Mouse (Mus musculus): ENCODE results near the gene Ube2d3. TPM values are rescaled to one million over a fixed set of nuclear protein-coding genes. Genes with fewer than 3 reads are reported as not detected.
"Not testable (repeated sequence)": the region's sequence is repeated elsewhere in the genome, so short reads cannot be mapped to it uniquely, and the experiment has no call there.

The Ube2d3 gene
- polyA plus RNA-seq, 1 experiment from 2014 or later, result 995 TPM

DNA sequence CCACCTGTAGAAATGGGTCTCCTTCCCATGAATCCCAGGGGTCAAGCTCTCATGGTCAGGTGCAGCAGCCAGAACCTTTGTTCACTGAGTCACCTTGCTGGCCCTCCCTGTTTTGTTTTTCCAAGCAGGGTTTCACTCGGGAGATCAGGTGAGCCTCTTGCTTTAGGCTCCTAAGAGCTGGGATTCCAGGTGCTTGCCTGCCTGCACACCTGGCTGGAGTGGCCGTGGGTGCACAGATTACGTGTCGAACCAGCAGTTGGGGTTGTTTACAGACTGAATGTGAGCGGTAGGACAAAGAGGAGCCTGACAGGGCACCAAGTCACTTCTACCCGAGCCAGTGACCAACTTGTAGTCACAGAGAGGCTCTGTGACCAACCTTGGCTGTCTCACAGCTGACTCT is 53.2 kb downstream of the Ube2d3 start:
- Histone ChIP-seq H3K36me3 (ENCODE audit: inconsistent target) (no peaks in the 10 kb centered on the region), H3K79me2 (ENCODE audit: inconsistent target) (peaks cover 87% of the 10 kb centered on the region), H3K4me3 (ENCODE audit: inconsistent target) (no peak overlapping the region), H3K27ac (no peak overlapping the region)
- WGBS (ENCODE audit: missing documents), result 100% methylated on average over 6 of the region's 6 CpGs

- H3K27ac ChIP-seq; H3K36me3 ChIP-seq (ENCODE audit: inconsistent target): not testable (repeated sequence)
- WGBS (ENCODE audit: missing documents), result 96% methylated on average over 7 of the region's 7 CpGs
These were observed 55.4 kb downstream of the Ube2d3 start for GRCm38 (mm10) chr3:135493320-135493719.

GRCm38 (mm10) chr3:135497956-135498355 is 60.0 kb downstream of the Ube2d3 start:
- H3K4me3 ChIP-seq (ENCODE audit: inconsistent target); H3K36me3 ChIP-seq (ENCODE audit: inconsistent target); H3K27ac ChIP-seq: not testable (repeated sequence)
- peaks cover 87% of the 10 kb centered on the region for H3K79me2 ChIP-seq (ENCODE audit: inconsistent target)
- 94% methylated on average over 4 of the region's 4 CpGs for WGBS (ENCODE audit: missing documents)

More at GRCm38 (mm10) chr3:135493320-135493719, 55.4 kb downstream of the Ube2d3 start:
- peaks cover 85% of the 10 kb centered on the region for H3K79me2 ChIP-seq (ENCODE audit: inconsistent target)
- not testable (repeated sequence) for H3K4me3 ChIP-seq (ENCODE audit: inconsistent target)

DNA sequence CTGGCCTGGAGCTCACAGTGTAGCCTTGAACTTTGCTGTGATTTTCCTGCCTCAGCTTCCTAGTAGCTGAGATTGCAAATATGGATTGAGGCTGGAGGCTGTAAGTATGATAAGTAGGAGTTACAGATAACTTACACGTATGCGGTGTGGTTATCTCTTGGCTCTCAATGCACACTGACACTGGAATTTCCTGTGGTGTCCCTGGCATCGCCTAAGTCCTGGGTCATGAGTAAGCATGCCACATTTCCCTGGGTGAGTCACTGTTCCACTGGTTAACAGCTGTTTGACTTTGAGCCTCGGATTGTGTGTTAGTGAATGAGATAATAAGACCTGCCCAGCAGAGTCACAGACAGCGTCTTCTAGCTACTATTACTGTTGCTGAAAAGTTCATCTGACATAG is 60.9 kb downstream of the Ube2d3 start:
- Histone ChIP-seq H3K27ac (no peak overlapping the region), H3K36me3 (ENCODE audit: inconsistent target) (no peaks in the 10 kb centered on the region), H3K79me2 (ENCODE audit: inconsistent target) (peaks cover 90% of the 10 kb centered on the region), H3K4me3 (ENCODE audit: inconsistent target) (no peak overlapping the region)
- WGBS (ENCODE audit: missing documents), result 72% methylated on average over 5 of the region's 5 CpGs

- WGBS (ENCODE audit: missing documents), result 93% methylated on average over 5 of the region's 5 CpGs
- Histone ChIP-seq H3K79me2 (ENCODE audit: inconsistent target) (peaks cover 76% of the 10 kb centered on the region), H3K36me3 (ENCODE audit: inconsistent target) (no peaks in the 10 kb centered on the region), H3K27ac (no peak overlapping the region), H3K4me3 (ENCODE audit: inconsistent target) (no peak overlapping the region)
These were observed 65.2 kb downstream of the Ube2d3 start for GRCm38 (mm10) chr3:135503160-135503559.

GRCm38 (mm10) chr3:135505369-135505909 is 67.5 kb downstream of the Ube2d3 start:
- H3K79me2 ChIP-seq (ENCODE audit: inconsistent target), result peaks cover 53% of the 10 kb centered on the region
- 65% methylated on average over 9 of the region's 10 CpGs for WGBS (ENCODE audit: missing documents)
- H3K36me3 ChIP-seq (ENCODE audit: inconsistent target), result 0 out of 2 replicates have a peak, but pooled peaks cover 6% of the 10 kb centered on the region
- no peak overlapping the region for H3K4me3 ChIP-seq (ENCODE audit: inconsistent target)
- no peak overlapping the region for H3K27ac ChIP-seq

DNA sequence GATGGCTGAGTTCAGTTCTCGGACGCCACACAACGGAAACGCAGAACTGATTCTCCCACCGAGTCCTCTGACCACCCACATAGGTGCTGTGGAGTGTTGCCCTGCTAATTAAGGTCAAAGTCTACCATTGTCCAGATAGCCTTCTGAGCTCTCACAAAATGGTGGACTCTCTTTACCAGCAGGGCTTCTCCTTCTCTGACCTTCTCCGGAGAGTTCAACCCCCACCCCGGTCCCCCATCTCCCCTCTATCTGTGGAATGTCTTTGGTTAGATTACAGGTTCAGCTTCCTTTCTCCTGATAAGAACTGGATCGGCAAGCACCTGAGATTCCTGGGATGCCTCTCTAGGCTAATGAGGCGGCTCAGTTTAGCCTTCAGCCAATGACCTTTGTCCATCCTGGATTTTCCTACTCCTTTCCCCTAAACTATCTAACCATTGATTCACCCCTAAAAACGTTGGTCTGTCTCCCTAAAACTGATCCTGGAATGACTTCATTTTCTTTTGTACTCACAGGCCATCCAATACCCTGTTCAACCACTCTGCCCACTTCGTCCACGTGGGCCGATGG is 68.0 kb downstream of the Ube2d3 start:
- Histone ChIP-seq H3K27ac (no peak overlapping the region), H3K36me3 (ENCODE audit: inconsistent target) (peaks cover 11% of the 10 kb centered on the region; the same call in 1 of the 2 replicates), H3K79me2 (ENCODE audit: inconsistent target) (peaks cover 47% of the 10 kb centered on the region), H3K4me3 (ENCODE audit: inconsistent target) (no peak overlapping the region)
- WGBS (ENCODE audit: missing documents), result 92% methylated on average over 13 of the region's 13 CpGs

DNA sequence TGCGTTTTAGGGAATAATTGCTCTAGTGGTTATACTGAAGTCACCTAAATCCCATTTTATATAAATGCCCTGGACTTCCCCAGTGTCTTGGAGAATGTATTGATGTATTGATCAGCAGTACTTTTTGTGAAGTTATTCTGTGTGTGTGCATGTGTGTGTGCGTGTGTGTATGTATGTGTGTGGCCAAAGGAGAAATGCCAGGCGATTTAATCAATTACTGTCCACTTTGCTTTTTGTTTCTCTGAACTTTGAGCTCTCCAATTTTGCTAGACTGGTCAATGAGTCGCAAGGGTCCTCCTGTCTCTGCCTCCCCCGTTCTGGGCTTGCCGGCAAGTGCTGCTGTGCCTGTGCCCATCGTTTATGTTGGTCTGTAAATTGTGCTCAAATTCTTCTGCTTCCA is 69.6 kb downstream of the Ube2d3 start:
- 96% methylated on average over 5 of the region's 7 CpGs for WGBS (ENCODE audit: missing documents)

GRCm38 (mm10) chr3:135508191-135508590 is 70.2 kb downstream of the Ube2d3 start:
- H3K79me2 ChIP-seq (ENCODE audit: inconsistent target), result peaks cover 30% of the 10 kb centered on the region; the same call in 1 of the 2 replicates
- H3K36me3 ChIP-seq (ENCODE audit: inconsistent target), result peaks cover 20% of the 10 kb centered on the region
- H3K27ac ChIP-seq, result no peak overlapping the region
- no peak overlapping the region for H3K4me3 ChIP-seq (ENCODE audit: inconsistent target)
- 82% methylated on average over 1 of the region's 1 CpGs for WGBS (ENCODE audit: missing documents)

More for the DNA sequence above, 69.6 kb downstream of the Ube2d3 start:
- H3K36me3 ChIP-seq (ENCODE audit: inconsistent target), result peaks cover 20% of the 10 kb centered on the region
- H3K4me3 ChIP-seq (ENCODE audit: inconsistent target), result no peak overlapping the region
- peaks cover 37% of the 10 kb centered on the region for H3K79me2 ChIP-seq (ENCODE audit: inconsistent target)
- H3K27ac ChIP-seq, result no peak overlapping the region

- peaks cover 25% of the 10 kb centered on the region for H3K36me3 ChIP-seq (ENCODE audit: inconsistent target)
- no peak overlapping the region for H3K4me3 ChIP-seq (ENCODE audit: inconsistent target)
- 92% methylated on average over 3 of the region's 3 CpGs for WGBS (ENCODE audit: missing documents)
- H3K79me2 ChIP-seq (ENCODE audit: inconsistent target), result peaks cover 11% of the 10 kb centered on the region; the same call in 1 of the 2 replicates
- H3K27ac ChIP-seq, result no peak overlapping the region
These were observed 72.4 kb downstream of the Ube2d3 start for GRCm38 (mm10) chr3:135510372-135510771.

DNA sequence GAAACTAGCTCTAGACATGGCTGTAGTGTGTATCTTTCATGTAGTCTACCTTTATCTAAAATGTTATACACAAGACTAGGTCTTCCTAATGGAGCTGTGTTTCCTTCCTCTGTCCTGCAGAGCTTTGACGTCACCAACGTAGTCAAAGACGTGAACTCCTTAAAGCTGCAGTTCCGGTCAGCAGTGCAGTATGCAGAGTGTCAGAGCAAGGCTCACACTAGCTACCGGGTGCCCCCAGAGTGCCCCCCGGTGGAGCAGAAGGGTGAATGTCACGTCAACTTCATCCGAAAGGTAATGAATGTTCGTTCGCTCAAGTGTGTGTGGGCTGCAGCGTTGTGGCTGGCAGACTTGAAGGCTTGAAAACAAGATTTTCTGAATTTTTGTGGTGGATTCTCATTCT is 73.7 kb downstream of the Ube2d3 start:
- no peak overlapping the region for H3K27ac ChIP-seq
- WGBS (ENCODE audit: missing documents), result 80% methylated on average over 11 of the region's 11 CpGs
- no peaks in the 10 kb centered on the region for H3K79me2 ChIP-seq (ENCODE audit: inconsistent target)
- peaks cover 25% of the 10 kb centered on the region for H3K36me3 ChIP-seq (ENCODE audit: inconsistent target)
- no peak overlapping the region for H3K4me3 ChIP-seq (ENCODE audit: inconsistent target)

GRCm38 (mm10) chr3:135513270-135513669 is 75.3 kb downstream of the Ube2d3 start:
- Histone ChIP-seq H3K27ac (no peak overlapping the region), H3K36me3 (ENCODE audit: inconsistent target) (peaks cover 25% of the 10 kb centered on the region)

DNA sequence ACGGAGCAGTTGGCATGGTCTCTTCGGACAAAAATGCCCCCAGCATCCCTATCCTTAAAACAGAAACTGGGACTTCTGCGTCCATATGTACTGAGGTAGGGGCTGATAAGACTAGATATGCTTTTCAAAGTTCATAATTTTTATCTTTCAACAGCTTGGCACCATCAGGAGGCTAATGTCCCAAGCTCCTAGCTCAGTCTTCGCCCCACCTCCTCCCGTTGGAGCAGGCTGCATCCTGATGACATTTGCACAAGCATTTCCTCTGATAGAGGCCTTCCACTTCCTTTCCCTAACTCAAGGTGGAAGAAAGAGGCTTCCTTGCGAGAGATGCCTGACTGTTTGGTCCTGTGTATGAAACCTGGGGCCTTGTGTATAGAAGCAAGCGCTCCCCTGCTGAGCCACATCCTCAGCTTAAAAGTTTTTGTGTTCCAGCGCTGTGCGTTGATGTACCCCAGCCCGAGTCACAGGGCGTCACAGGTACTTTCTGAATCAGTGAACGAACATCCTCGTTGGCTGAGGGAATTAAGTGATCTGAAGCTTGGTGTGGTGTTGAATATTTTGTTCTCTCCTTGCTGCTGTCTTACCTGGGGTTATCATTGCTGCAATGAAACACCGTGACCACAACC is 76.0 kb downstream of the Ube2d3 start:
- no peak overlapping the region for H3K27ac ChIP-seq
- WGBS (ENCODE audit: missing documents), result 91% methylated on average over 14 of the region's 14 CpGs
- no peak overlapping the region for H3K4me3 ChIP-seq (ENCODE audit: inconsistent target)
- H3K36me3 ChIP-seq (ENCODE audit: inconsistent target), result peaks cover 23% of the 10 kb centered on the region
- H3K79me2 ChIP-seq (ENCODE audit: inconsistent target), result no peaks in the 10 kb centered on the region

More at GRCm38 (mm10) chr3:135513270-135513669, 75.3 kb downstream of the Ube2d3 start:
- 94% methylated on average over 11 of the region's 11 CpGs for WGBS (ENCODE audit: missing documents)
- Histone ChIP-seq H3K79me2 (ENCODE audit: inconsistent target) (no peaks in the 10 kb centered on the region), H3K4me3 (ENCODE audit: inconsistent target) (no peak overlapping the region)

DNA sequence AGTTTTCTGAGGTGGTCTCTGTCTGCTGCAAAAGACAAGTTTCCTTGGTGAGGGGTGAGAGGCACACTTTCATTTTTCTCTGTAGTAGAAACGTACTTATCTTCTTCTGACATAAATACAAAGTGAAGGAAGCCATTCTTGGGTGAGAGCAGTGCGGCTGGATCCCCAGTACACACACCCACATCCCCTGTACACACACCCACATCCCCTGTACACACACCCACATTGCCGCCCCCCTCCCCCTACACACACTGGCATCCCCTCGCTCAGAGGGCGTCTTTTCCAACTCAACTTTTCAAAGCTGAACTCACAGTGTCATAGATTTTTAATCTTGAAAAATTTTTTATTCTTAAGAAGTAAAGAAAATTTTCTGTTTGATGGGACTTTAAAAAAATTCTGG is 77.3 kb downstream of the Ube2d3 start:
- H3K27ac ChIP-seq, result no peak overlapping the region
- no peak overlapping the region for H3K4me3 ChIP-seq (ENCODE audit: inconsistent target)
- no peaks in the 10 kb centered on the region for H3K79me2 ChIP-seq (ENCODE audit: inconsistent target)
- WGBS (ENCODE audit: missing documents), result 94% methylated on average over 3 of the region's 5 CpGs
- H3K36me3 ChIP-seq (ENCODE audit: inconsistent target), result peaks cover 23% of the 10 kb centered on the region

DNA sequence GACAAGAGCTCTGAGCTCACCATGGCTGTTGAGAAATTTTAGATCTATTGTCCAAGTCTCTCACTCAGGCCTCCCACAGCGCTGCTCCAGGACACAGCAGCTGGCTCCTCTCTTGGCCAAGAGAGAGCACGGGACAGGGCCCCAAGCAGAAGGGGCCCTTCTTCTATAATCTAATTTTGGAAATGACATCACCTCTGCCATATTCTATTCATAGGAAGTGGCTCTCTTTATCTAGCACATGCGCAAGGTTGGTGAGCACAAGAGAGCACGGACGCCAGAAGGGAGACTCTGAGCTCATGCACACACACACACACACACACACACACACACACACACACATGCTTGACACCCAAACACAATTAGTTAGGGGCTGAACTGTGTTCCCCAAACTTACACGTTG is 78.9 kb downstream of the Ube2d3 start:
- H3K79me2 ChIP-seq (ENCODE audit: inconsistent target), result no peaks in the 10 kb centered on the region
- whole genome bisulfite sequencing (ENCODE audit: missing documents), result 54% methylated on average over 6 of the region's 6 CpGs
- no peak overlapping the region for H3K4me3 ChIP-seq (ENCODE audit: inconsistent target)
- peaks cover 10% of the 10 kb centered on the region; the same call in 1 of the 2 replicates for H3K36me3 ChIP-seq (ENCODE audit: inconsistent target)
- H3K27ac ChIP-seq, result peak overlapping the region; percentile 45

Data from macrophage (primary cell).